Mouse (Mus musculus) embryonic facial prominence, embryonic 11.5 days (tissue): ENCODE results near the gene Bcl3. TPM values are rescaled to one million over a fixed set of nuclear protein-coding genes. Genes with fewer than 3 reads are reported as not detected.
A peak's percentile ranks its signal among the peaks of the same experiment; 100 is the strongest.

Experiments
- ATAC-seq: fragments of 200-750 bp; cut with Nextera tagmentation; replicated peaks from 2 replicates; pipeline ENCODE4 v1.8.0; 2017; ENCODE audit warnings: low read depth; ENCODE audit not compliant: insufficient number of reproducible peaks, low FRiP score, low TSS enrichment
- DNase-seq: peaks from one replicate; pipeline ENCODE4 v3.0.0-alpha.2; 2015; ENCODE audit warnings: low spot score
- H3K27ac ChIP-seq: fragments of 300-500 bp; sonication (generic); replicated peaks from 2 replicates; pipeline ENCODE4 v1.5.1; 2014; ENCODE audit warnings: mild to moderate bottlenecking, low read depth, low read length, control low read depth
- H3K27me3 ChIP-seq: fragments of 300-500 bp; sonication (generic); 2 replicates; pipeline ENCODE4 v1.6.1; 2014; ENCODE audit warnings: mild to moderate bottlenecking, low read length, moderate library complexity, mixed read lengths; ENCODE audit not compliant: control insufficient read depth, insufficient read depth
- H3K36me3 ChIP-seq: fragments of 300-500 bp; sonication (generic); replicated peaks from 2 replicates; pipeline ENCODE4 v1.6.1; 2014; ENCODE audit warnings: low read depth, mild to moderate bottlenecking, low read length, moderate library complexity, mixed read lengths; ENCODE audit not compliant: control insufficient read depth, insufficient read depth
- H3K4me1 ChIP-seq: fragments of 300-500 bp; sonication (generic); 2 replicates; pipeline ENCODE4 v1.6.1; 2014; ENCODE audit warnings: low read length, mixed read lengths; ENCODE audit not compliant: control insufficient read depth, insufficient read depth
- H3K4me2 ChIP-seq: fragments of 300-500 bp; sonication (generic); 2 replicates; pipeline ENCODE4 v1.6.1; 2014; ENCODE audit warnings: low read depth, mild to moderate bottlenecking, control low read depth, low read length, moderate library complexity
- H3K4me3 ChIP-seq: fragments of 300-500 bp; sonication (generic); 2 replicates; pipeline ENCODE4 v1.5.1; 2014; ENCODE audit warnings: low read depth, low read length, control low read depth
- H3K9ac ChIP-seq: fragments of 300-500 bp; sonication (generic); replicated peaks from 2 replicates; pipeline ENCODE4 v1.6.1; 2014; ENCODE audit warnings: mild to moderate bottlenecking, control low read depth, low read length
- H3K9me3 ChIP-seq: fragments of 300-500 bp; sonication (generic); replicated peaks from 2 replicates; pipeline ENCODE4 v1.6.1; 2016; ENCODE audit warnings: mild to moderate bottlenecking, low read length, inconsistent platforms, mixed read lengths; ENCODE audit not compliant: control insufficient read depth
- WGBS: fragments of 180-500 bp; shearing (Covaris S2); extraction: QIAGEN DNeasy Blood & Tissue Kit; methylation state at CpG from one replicate; pipeline ENCODE4 v1.1.7; 2014; 5-methylcytosine and 5-hydroxymethylcytosine counted together
- polyA plus RNA-seq: library from polyadenylated mRNA; unstranded; fragments of >200 nt; fragmentation: Nextera tagmentation; extraction: Ambion mirVana; gene quantifications from 2 replicates; pipeline ENCODE4 v1.2.1, GENCODE M21; 2014

The Bcl3 gene
- 1.4 and 2.2 TPM in 2 replicates for polyA plus RNA-seq

- Histone ChIP-seq H3K4me1 (peaks cover 8% of the 10 kb centered on the region; the same call in 1 of the 2 replicates), H3K27ac (peak within 1 kb of the TSS; percentile 83), H3K27me3 (peaks cover 14% of the 10 kb centered on the region), H3K4me2 (peak within 1 kb of the TSS; percentile 77), H3K9me3 (no peaks in the 10 kb centered on the region), H3K36me3 (no peaks in the 10 kb centered on the region), H3K4me3 (peak within 1 kb of the TSS; percentile 38), H3K9ac (peak within 1 kb of the TSS; percentile 64)
- DNase-seq, result no peak
- no peak for ATAC-seq
- under 1% methylated on average over 28 of the region's 42 CpGs for WGBS
These were observed at the start of gene Bcl3 for GRCm38 (mm10) chr7:19822604-19823058. TSS of gene Bcl3 (minus strand) at chr7:19822770.

- ATAC-seq (no peak; the same call in 1 of the 2 replicates), DNase-seq (peak; percentile 43)
- WGBS, result 40% methylated on average over 5 of the region's 5 CpGs
These were observed 49.5 kb upstream of the Bcl3 start for GRCm38 (mm10) chr7:19871943-19872601.

GRCm38 (mm10) chr7:19871137-19871621 is 48.6 kb upstream of the Bcl3 start:
- Histone ChIP-seq H3K36me3 (no peaks in the 10 kb centered on the region), H3K4me3 (no peak overlapping the region), H3K27ac (no peak overlapping the region), H3K9me3 (no peaks in the 10 kb centered on the region), H3K4me2 (no peak overlapping the region), H3K27me3 (no peaks in the 10 kb centered on the region), H3K4me1 (no peaks in the 10 kb centered on the region), H3K9ac (no peak overlapping the region)
- DNase-seq (no peak), ATAC-seq (no peak)
- 50% methylated on average over 10 of the region's 10 CpGs for WGBS

More at GRCm38 (mm10) chr7:19871943-19872601, 49.5 kb upstream of the Bcl3 start:
- H3K36me3 ChIP-seq, result no peaks in the 10 kb centered on the region
- no peak overlapping the region for H3K4me2 ChIP-seq
- H3K27me3 ChIP-seq, result no peaks in the 10 kb centered on the region
- no peaks in the 10 kb centered on the region for H3K4me1 ChIP-seq
- H3K9me3 ChIP-seq, result no peaks in the 10 kb centered on the region
- H3K9ac ChIP-seq, result no peak overlapping the region
- no peak overlapping the region for H3K27ac ChIP-seq
- H3K4me3 ChIP-seq, result no peak overlapping the region

GRCm38 (mm10) chr7:19867751-19868399 is 45.3 kb upstream of the Bcl3 start:
- Histone ChIP-seq H3K9me3 (no peaks in the 10 kb centered on the region), H3K9ac (no peak overlapping the region), H3K4me2 (no peak overlapping the region), H3K4me3 (no peak overlapping the region), H3K27me3 (no peaks in the 10 kb centered on the region), H3K36me3 (no peaks in the 10 kb centered on the region), H3K4me1 (no peaks in the 10 kb centered on the region), H3K27ac (no peak overlapping the region)
- DNase-seq (no peak), ATAC-seq (no peak)
- 88% methylated on average over 16 of the region's 16 CpGs for WGBS

GRCm38 (mm10) chr7:19866490-19866889 is 43.9 kb upstream of the Bcl3 start:
- Histone ChIP-seq H3K36me3 (no peaks in the 10 kb centered on the region), H3K4me2 (no peak overlapping the region), H3K9ac (no peak overlapping the region), H3K4me3 (no peak overlapping the region), H3K27me3 (no peaks in the 10 kb centered on the region), H3K4me1 (no peaks in the 10 kb centered on the region), H3K27ac (no peak overlapping the region), H3K9me3 (no peaks in the 10 kb centered on the region)
- ATAC-seq, result no peak
- DNase-seq, result no peak
- 89% methylated on average over 6 of the region's 6 CpGs for WGBS

- no peaks in the 10 kb centered on the region for H3K27me3 ChIP-seq
- ATAC-seq, result no peak
- H3K4me1 ChIP-seq, result no peaks in the 10 kb centered on the region
- H3K4me3 ChIP-seq, result no peak overlapping the region
- no peak overlapping the region for H3K4me2 ChIP-seq
- H3K9me3 ChIP-seq, result no peaks in the 10 kb centered on the region
- no peak overlapping the region for H3K27ac ChIP-seq
- no peaks in the 10 kb centered on the region for H3K36me3 ChIP-seq
- 77% methylated on average over 8 of the region's 8 CpGs for WGBS
- no peak for DNase-seq
- H3K9ac ChIP-seq, result no peak overlapping the region
These were observed 42.9 kb upstream of the Bcl3 start for GRCm38 (mm10) chr7:19865246-19866036.

- no peak overlapping the region for H3K27ac ChIP-seq
- H3K4me3 ChIP-seq, result no peak overlapping the region
- H3K4me2 ChIP-seq, result no peak overlapping the region
- DNase-seq (no peak), ATAC-seq (no peak)
- H3K4me1 ChIP-seq, result no peaks in the 10 kb centered on the region
- H3K9ac ChIP-seq, result no peak overlapping the region
- no peaks in the 10 kb centered on the region for H3K27me3 ChIP-seq
- no peaks in the 10 kb centered on the region for H3K36me3 ChIP-seq
- H3K9me3 ChIP-seq, result no peaks in the 10 kb centered on the region
- 57% methylated on average over 2 of the region's 2 CpGs for WGBS
These were observed 41.7 kb upstream of the Bcl3 start for GRCm38 (mm10) chr7:19864241-19864640.
